Mouse (Mus musculus): ENCODE results near the gene Arhgap10. TPM values are rescaled to one million over a fixed set of nuclear protein-coding genes. Genes with fewer than 3 reads are reported as not detected.

Arhgap10 gene
- total and polyA plus RNA-seq, 3 experiments: 13.1 to 22.8 TPM; not detected in 1

- peaks cover 4 to 17% of the 10 kb centered on the region in 2 experiments for H3K4me1 ChIP-seq (ENCODE audit: control insufficient read depth in 1 of 2, insufficient read depth in 2 of 2, low read length in 2 of 2)
- no peak for DNase-seq (ENCODE audit: low read depth, low spot score)
- no peak overlapping the region for H3K27ac ChIP-seq (ENCODE audit: control insufficient read depth, low read depth, low read length)
- peaks cover 0 to 9% of the 10 kb centered on the region in 2 experiments; a peak in 2 of 4 replicates for H3K36me3 ChIP-seq (ENCODE audit: control insufficient read depth in 1 of 2, insufficient read depth in 2 of 2, low read length in 2 of 2)
- H3K9me3 ChIP-seq (replicated peaks; ENCODE audit: insufficient read depth, low read length): no peaks in the 10 kb centered on the region
- H3K4me3 ChIP-seq (ENCODE audit: control insufficient read depth in 1 of 2, insufficient read depth in 1 of 2, low read depth in 2 of 2, low read length in 2 of 2): no peak overlapping the region
- no peaks in the 10 kb centered on the region for H3K27me3 ChIP-seq (ENCODE audit: control insufficient read depth in 1 of 2, insufficient read depth in 2 of 2, low read length in 2 of 2)
- H3K79me2 ChIP-seq (ENCODE audit: control insufficient read depth, insufficient read depth, low read length, poor library complexity): peaks cover 6% of the 10 kb centered on the region; the same call in 1 of the 2 replicates
- TF ChIP-seq POLR2A (IDR thresholded peaks at IDR 0.05; ENCODE audit: control insufficient read depth in 1 of 2, insufficient read depth in 1 of 2, low read depth in 1 of 2, low read length in 2 of 2, poor library complexity in 1 of 2) (no peak), BHLHE40 (IDR thresholded peaks at IDR 0.05; ENCODE audit: borderline replicate concordance, low read depth, low read length) (no peak), SIN3A (IDR thresholded peaks at IDR 0.05; ENCODE audit: low read length) (no peak), MYC (IDR thresholded peaks at IDR 0.05; ENCODE audit: low read depth, low read length) (no peak), USF1 (IDR thresholded peaks at IDR 0.05; ENCODE audit: low read depth, low read length) (no peak), HCFC1 (IDR thresholded peaks at IDR 0.05; ENCODE audit: low read depth, low read length) (no peak), KAT2A (conservative IDR thresholded peaks at IDR 0.05; ENCODE audit: low read depth, low read length) (no peak), RCOR1 (IDR thresholded peaks at IDR 0.05; ENCODE audit: low read depth, low read length) (no peak), MAFK (IDR thresholded peaks at IDR 0.05; ENCODE audit: borderline replicate concordance, low read depth, low read length) (no peak), ZKSCAN1 (IDR thresholded peaks at IDR 0.05; ENCODE audit: low read depth, low read length) (no peak), TBP (IDR thresholded peaks at IDR 0.05; ENCODE audit: low read depth, low read length) (no peak), MYB (IDR thresholded peaks at IDR 0.05; ENCODE audit: low read depth, low read length) (no peak)
- no peak overlapping the region for H3K9ac ChIP-seq (ENCODE audit: control insufficient read depth, low read depth, low read length, poor library complexity, severe bottlenecking)
These were observed 36.0 kb downstream of the Arhgap10 start for GRCm38 (mm10) chr8:77481791-77482190.

- H3K27me3 ChIP-seq (ENCODE audit: control insufficient read depth in 1 of 2, insufficient read depth in 2 of 2, low read length in 2 of 2): no peaks in the 10 kb centered on the region
- H3K9ac ChIP-seq (ENCODE audit: control insufficient read depth, low read depth, low read length, poor library complexity, severe bottlenecking): no peak overlapping the region
- TF ChIP-seq E2F4 (IDR thresholded peaks at IDR 0.05; ENCODE audit: borderline replicate concordance, low read depth, low read length): no peak
- TF ChIP-seq UBTF (IDR thresholded peaks at IDR 0.05; ENCODE audit: borderline replicate concordance, insufficient read depth, low read depth, low read length): no peak
- no peak for TF ChIP-seq RCOR1 (IDR thresholded peaks at IDR 0.05; ENCODE audit: low read depth, low read length)
- TF ChIP-seq NRF1 (IDR thresholded peaks at IDR 0.05; ENCODE audit: insufficient read depth, low read depth, low read length, poor library complexity, severe bottlenecking): no peak
- no peak for TF ChIP-seq RAD21 (IDR thresholded peaks at IDR 0.05; ENCODE audit: low read depth, low read length)
- TF ChIP-seq SIN3A (IDR thresholded peaks at IDR 0.05; ENCODE audit: low read length): no peak
- TF ChIP-seq GABPA (IDR thresholded peaks at IDR 0.05; ENCODE audit: low read depth, low read length): no peak
- TF ChIP-seq CHD2 (IDR thresholded peaks at IDR 0.05; ENCODE audit: low read length): no peak
- TF ChIP-seq ETS1 (IDR thresholded peaks at IDR 0.05; ENCODE audit: low read depth, low read length): no peak
- no peak for TF ChIP-seq USF2 (IDR thresholded peaks at IDR 0.05; ENCODE audit: borderline replicate concordance in 1 of 2, insufficient read depth in 1 of 2, low read depth in 1 of 2, low read length in 2 of 2)
- DNase-seq (ENCODE audit: low read depth, low spot score): no peak
- H3K9me3 ChIP-seq (replicated peaks; ENCODE audit: insufficient read depth, low read length): no peaks in the 10 kb centered on the region
- H3K79me2 ChIP-seq (ENCODE audit: control insufficient read depth, insufficient read depth, low read length, poor library complexity): peaks cover 6% of the 10 kb centered on the region; the same call in 1 of the 2 replicates
- H3K36me3 ChIP-seq (ENCODE audit: control insufficient read depth in 1 of 2, insufficient read depth in 2 of 2, low read length in 2 of 2): peaks cover 0 to 13% of the 10 kb centered on the region in 2 experiments; a peak in 2 of 4 replicates
- peaks cover 7 to 21% of the 10 kb centered on the region in 2 experiments for H3K4me1 ChIP-seq (ENCODE audit: control insufficient read depth in 1 of 2, insufficient read depth in 2 of 2, low read length in 2 of 2)
- no peak overlapping the region for H3K4me3 ChIP-seq (ENCODE audit: control insufficient read depth in 1 of 2, insufficient read depth in 1 of 2, low read depth in 2 of 2, low read length in 2 of 2)
- no peak overlapping the region for H3K27ac ChIP-seq (ENCODE audit: control insufficient read depth, low read depth, low read length)
These were observed 37.8 kb downstream of the Arhgap10 start for GRCm38 (mm10) chr8:77479995-77480394.
